Mouse (Mus musculus): Measurements from ENCODE around the gene 4930523C07Rik. TPM values are rescaled to one million over a fixed set of nuclear protein-coding genes. Genes with fewer than 3 reads are reported as not detected.

The 4930523C07Rik gene
- total and polyA plus RNA-seq, 2 experiments from 2014 or later = 2.1 to 3.6 TPM

DNA sequence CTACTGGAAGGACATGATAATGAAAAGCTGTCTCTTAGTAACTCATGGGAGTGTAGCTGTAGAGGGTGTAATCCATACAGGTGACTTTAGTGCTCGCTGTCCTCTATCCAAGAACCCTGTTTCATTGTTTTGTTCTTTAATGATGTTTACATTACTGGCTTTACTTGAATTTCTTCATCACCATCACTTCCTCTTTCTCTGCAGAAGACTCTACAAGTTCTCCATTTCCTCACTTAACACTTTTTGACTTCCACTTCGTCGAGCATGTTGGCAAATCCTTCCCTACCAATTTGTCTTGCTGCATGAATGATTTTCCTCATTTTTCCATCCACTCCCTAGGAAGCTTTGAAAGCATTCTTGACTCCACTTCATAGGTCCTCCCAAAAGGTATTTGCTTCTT lies 31.1 kb upstream of the 4930523C07Rik start:
- Histone ChIP-seq H3K4me2 (ENCODE audit: low read depth, low read length) (no peak overlapping the region), H3K9me3 (ENCODE audit: low read length) (no peaks in the 10 kb centered on the region), H3K36me3 (ENCODE audit: insufficient read depth, low read length) (no peaks in the 10 kb centered on the region), H3K4me3 (ENCODE audit: low read length) (no peak overlapping the region), H3K27me3 (ENCODE audit: insufficient read depth, low read length) (no peaks in the 10 kb centered on the region), H3K4me1 (ENCODE audit: insufficient read depth, low read length) (no peaks in the 10 kb centered on the region), H3K9ac (replicated peaks; ENCODE audit: low read length) (no peak overlapping the region), H3K27ac (no peak overlapping the region)
- ATAC-seq (no peak), DNase-seq (ENCODE audit: low spot score) (no peak)
- no peak for TF ChIP-seq CTCF (IDR thresholded peaks at IDR 0.05; ENCODE audit: low read depth)
- 90% methylated on average over 3 of the region's 3 CpGs for WGBS

DNA sequence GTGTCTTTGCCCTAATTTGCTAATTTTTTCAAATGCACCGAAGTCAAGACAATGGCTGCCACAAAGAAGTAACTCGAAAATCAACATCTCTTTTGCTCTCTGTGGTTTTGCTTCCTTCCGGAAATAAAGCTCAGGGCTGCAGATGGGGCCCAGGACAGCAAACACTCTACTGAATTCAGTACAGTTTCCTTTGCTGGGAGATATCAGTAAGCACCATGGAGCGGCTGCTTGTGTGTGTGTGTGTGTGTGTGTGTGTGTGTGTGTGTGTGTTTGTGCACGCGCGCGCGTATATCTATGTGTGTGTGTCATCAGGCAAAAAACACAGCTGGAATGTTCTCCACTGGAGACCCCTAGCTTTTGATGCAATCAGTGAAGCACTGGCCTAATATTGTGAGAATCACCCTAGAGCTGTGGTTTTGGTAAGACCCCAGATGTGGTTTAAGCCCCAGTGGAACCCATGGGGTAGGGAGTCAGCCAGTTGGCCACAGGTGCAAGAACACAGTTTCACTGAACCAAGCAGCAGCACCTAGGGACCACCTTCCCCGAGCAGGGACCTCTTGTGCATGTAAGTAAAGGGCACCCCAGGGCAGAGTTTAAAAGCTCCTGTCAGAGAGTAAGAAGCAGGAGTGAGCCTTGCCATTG lies 19.7 kb upstream of the 4930523C07Rik start:
- DNase-seq (ENCODE audit: low spot score) (no peak), ATAC-seq (no peak)
- Histone ChIP-seq H3K4me1 (ENCODE audit: insufficient read depth, low read length) (no peaks in the 10 kb centered on the region), H3K36me3 (ENCODE audit: insufficient read depth, low read length) (no peaks in the 10 kb centered on the region), H3K9ac (replicated peaks; ENCODE audit: low read length) (no peak overlapping the region), H3K9me3 (ENCODE audit: low read length) (no peaks in the 10 kb centered on the region), H3K4me3 (ENCODE audit: low read length) (no peak overlapping the region), H3K4me2 (ENCODE audit: low read depth, low read length) (no peak overlapping the region), H3K27ac (no peak overlapping the region), H3K27me3 (ENCODE audit: insufficient read depth, low read length) (no peaks in the 10 kb centered on the region)
- 86% methylated on average over 10 of the region's 10 CpGs for WGBS
- TF ChIP-seq CTCF (IDR thresholded peaks at IDR 0.05; ENCODE audit: low read depth) = no peak

DNA sequence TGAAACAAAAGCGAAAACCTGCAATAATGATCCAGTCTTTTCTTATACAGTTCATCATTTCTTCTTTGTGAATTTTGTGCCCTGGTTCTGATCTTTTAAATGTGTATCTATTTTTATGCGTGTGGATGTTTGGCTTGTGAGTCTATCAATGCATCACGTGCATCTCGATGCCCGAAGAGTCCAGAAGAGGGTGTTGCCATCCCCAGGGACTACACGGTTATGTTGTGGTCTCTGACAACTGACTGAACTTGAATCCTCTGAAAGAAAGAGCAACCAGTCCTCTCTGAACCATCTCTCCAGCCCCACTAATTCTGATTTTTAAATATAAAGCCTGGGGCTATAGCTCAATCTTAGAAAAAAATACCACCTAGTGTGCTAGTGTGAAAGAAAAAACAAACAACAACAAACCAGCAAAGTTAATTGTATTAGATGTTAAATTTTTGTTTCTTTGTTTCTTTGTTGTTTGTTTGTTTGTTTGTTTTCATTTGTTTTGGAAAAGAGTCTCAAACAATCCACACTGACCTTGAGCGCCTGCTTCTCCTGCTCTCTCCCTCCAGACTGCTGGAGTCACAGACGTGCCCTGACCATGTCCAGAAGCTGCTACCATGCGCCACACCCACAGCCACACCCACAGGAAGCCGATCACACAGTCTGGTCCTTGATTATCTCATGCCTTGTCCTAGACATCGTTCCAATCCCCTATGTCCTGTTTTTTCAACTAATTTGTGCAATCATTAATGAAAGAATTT lies 18.9 kb upstream of the 4930523C07Rik start:
- no peak for TF ChIP-seq CTCF (IDR thresholded peaks at IDR 0.05; ENCODE audit: low read depth)
- H3K36me3 ChIP-seq (ENCODE audit: insufficient read depth, low read length) = no peaks in the 10 kb centered on the region
- no peak overlapping the region for H3K27ac ChIP-seq
- no peak overlapping the region for H3K4me3 ChIP-seq (ENCODE audit: low read length)
- no peaks in the 10 kb centered on the region for H3K27me3 ChIP-seq (ENCODE audit: insufficient read depth, low read length)
- H3K4me2 ChIP-seq (ENCODE audit: low read depth, low read length) = no peak overlapping the region
- 76% methylated on average over 11 of the region's 11 CpGs for WGBS
- no peaks in the 10 kb centered on the region for H3K4me1 ChIP-seq (ENCODE audit: insufficient read depth, low read length)
- ATAC-seq (no peak), DNase-seq (ENCODE audit: low spot score) (no peak)
- no peaks in the 10 kb centered on the region for H3K9me3 ChIP-seq (ENCODE audit: low read length)
- H3K9ac ChIP-seq (replicated peaks; ENCODE audit: low read length) = no peak overlapping the region

DNA sequence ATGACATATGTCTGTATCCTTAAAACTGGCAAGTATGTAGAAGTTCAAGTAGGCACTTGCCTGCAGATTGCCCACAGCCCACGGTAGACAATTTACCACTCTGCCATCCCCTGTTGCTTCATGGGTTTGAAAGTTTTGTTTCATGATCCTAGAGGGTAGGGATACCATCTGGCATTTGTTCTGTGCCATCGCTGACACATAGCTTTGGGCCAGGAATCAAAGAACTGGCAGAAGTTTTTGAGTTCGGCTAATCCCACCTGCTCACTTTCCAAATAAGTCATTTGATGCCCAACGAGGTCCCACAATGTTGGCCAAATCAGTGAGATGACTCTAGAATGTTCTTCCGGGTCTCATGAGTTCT lies 18.3 kb upstream of the 4930523C07Rik start:
- Histone ChIP-seq H3K4me1 (ENCODE audit: insufficient read depth, low read length) (no peaks in the 10 kb centered on the region), H3K4me3 (ENCODE audit: low read length) (no peak overlapping the region), H3K27me3 (ENCODE audit: insufficient read depth, low read length) (no peaks in the 10 kb centered on the region), H3K9ac (replicated peaks; ENCODE audit: low read length) (no peak overlapping the region), H3K4me2 (ENCODE audit: low read depth, low read length) (no peak overlapping the region), H3K36me3 (ENCODE audit: insufficient read depth, low read length) (no peaks in the 10 kb centered on the region), H3K27ac (no peak overlapping the region), H3K9me3 (ENCODE audit: low read length) (no peaks in the 10 kb centered on the region)
- DNase-seq (ENCODE audit: low spot score) = no peak
- TF ChIP-seq CTCF (IDR thresholded peaks at IDR 0.05; ENCODE audit: low read depth) = no peak
- ATAC-seq = no peak
- 69% methylated on average over 5 of the region's 5 CpGs for WGBS

DNA sequence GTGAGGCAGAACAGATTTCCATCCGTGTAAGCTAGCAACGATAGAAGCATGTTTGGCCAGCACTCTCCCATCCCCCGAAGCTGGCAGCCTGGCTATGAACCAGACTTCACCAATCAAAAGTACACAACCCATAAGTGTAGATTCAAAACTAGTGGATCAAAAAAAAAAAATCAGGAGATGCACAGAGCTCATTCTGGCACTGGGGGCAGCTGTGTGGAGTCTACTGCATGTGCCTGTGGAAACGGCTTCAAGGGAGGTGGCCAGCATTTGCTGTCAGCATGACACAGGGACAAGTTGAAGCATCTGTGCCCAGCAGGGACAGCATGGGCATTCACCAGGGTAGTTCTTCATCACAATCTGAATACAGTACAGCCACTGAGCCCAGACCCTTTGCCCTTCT lies 16.2 kb upstream of the 4930523C07Rik start:
- no peak for DNase-seq (ENCODE audit: low spot score)
- ATAC-seq = no peak
- no peak for TF ChIP-seq CTCF (IDR thresholded peaks at IDR 0.05; ENCODE audit: low read depth)

DNA sequence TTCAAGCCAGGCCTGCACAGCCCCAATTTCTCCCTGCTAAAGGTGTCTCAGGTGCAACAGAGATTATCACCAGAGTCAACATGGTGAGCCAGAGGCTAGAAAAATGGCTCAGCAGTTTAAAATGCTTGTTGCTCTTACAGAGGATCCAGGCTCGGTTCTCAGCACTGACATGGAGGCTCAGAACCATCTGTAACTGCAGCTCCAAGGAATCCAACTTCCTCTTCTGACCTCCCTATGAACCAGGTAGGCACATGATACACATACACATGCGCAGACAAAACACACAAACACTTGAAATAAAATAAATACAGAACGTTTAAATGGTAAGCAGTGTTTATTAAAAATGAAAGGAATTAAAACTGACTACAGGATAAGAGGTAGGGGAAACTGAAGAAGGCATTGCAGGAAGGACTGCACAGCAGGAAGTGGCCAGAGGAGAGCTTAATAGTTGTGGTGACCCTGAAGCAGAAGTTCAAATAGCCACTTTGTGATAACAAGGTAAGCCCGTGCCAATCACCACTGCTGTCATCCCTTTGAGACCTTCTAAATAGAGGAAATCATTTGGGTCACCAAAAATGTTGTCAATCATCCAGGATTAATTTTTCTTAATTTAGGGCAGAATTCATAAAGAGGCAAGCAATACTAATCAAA lies 10.1 kb upstream of the 4930523C07Rik start:
- no peaks in the 10 kb centered on the region for H3K4me1 ChIP-seq (ENCODE audit: insufficient read depth, low read length)
- no peaks in the 10 kb centered on the region for H3K27me3 ChIP-seq (ENCODE audit: insufficient read depth, low read length)
- no peak overlapping the region for H3K4me2 ChIP-seq (ENCODE audit: low read depth, low read length)
- H3K9ac ChIP-seq (replicated peaks; ENCODE audit: low read length) = no peak overlapping the region
- no peak for TF ChIP-seq CTCF (IDR thresholded peaks at IDR 0.05; ENCODE audit: low read depth)
- DNase-seq (ENCODE audit: low spot score) = no peak
- ATAC-seq = no peak
- H3K27ac ChIP-seq = no peak overlapping the region
- WGBS = 78% methylated on average over 4 of the region's 4 CpGs
- H3K9me3 ChIP-seq (ENCODE audit: low read length) = no peaks in the 10 kb centered on the region
- H3K36me3 ChIP-seq (ENCODE audit: insufficient read depth, low read length) = no peaks in the 10 kb centered on the region
- H3K4me3 ChIP-seq (ENCODE audit: low read length) = no peak overlapping the region

More for the DNA sequence above, 16.2 kb upstream of the 4930523C07Rik start:
- no peaks in the 10 kb centered on the region for H3K27me3 ChIP-seq (ENCODE audit: insufficient read depth, low read length)
- H3K4me3 ChIP-seq (ENCODE audit: low read length) = no peak overlapping the region
- no peak overlapping the region for H3K4me2 ChIP-seq (ENCODE audit: low read depth, low read length)
- no peak overlapping the region for H3K9ac ChIP-seq (replicated peaks; ENCODE audit: low read length)
- H3K36me3 ChIP-seq (ENCODE audit: insufficient read depth, low read length) = no peaks in the 10 kb centered on the region
- H3K27ac ChIP-seq = no peak overlapping the region
- H3K9me3 ChIP-seq (ENCODE audit: low read length) = no peaks in the 10 kb centered on the region
- 45% methylated on average over 4 of the region's 4 CpGs for WGBS
- no peaks in the 10 kb centered on the region for H3K4me1 ChIP-seq (ENCODE audit: insufficient read depth, low read length)

DNA sequence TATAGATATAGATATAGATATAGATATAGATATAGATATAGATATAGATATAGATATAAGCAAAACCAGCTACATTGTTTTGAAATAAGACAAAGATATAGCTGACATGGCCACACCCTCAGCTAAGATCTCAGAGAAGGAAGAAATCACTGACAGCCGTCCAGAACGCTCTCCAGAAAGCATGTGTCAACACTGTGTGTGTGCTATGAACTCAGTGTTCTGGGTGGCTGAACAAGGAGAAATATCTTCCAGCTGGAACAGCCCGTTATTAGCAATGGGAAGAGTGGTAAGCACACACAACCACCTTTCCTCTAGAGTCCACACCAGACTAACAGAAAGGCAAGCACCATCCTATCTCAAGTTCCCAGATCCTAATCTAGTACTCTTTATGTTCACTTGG lies 8.6 kb upstream of the 4930523C07Rik start:
- no peaks in the 10 kb centered on the region for H3K27me3 ChIP-seq (ENCODE audit: insufficient read depth, low read length)
- H3K4me1 ChIP-seq (ENCODE audit: insufficient read depth, low read length) = no peaks in the 10 kb centered on the region
- no peak overlapping the region for H3K4me3 ChIP-seq (ENCODE audit: low read length)
- no peak overlapping the region for H3K9ac ChIP-seq (replicated peaks; ENCODE audit: low read length)
- no peak overlapping the region for H3K27ac ChIP-seq
- no peak for TF ChIP-seq CTCF (IDR thresholded peaks at IDR 0.05; ENCODE audit: low read depth)
- ATAC-seq = no peak
- 75% methylated on average over 3 of the region's 3 CpGs for WGBS
- no peak for DNase-seq (ENCODE audit: low spot score)
- no peaks in the 10 kb centered on the region for H3K9me3 ChIP-seq (ENCODE audit: low read length)
- H3K4me2 ChIP-seq (ENCODE audit: low read depth, low read length) = no peak overlapping the region
- no peaks in the 10 kb centered on the region for H3K36me3 ChIP-seq (ENCODE audit: insufficient read depth, low read length)

All from hindbrain, postnatal 0 days (tissue).